Mouse (Mus musculus) limb, embryonic 14.5 days (tissue): ENCODE results near the gene Icosl. TPM values are rescaled to one million over a fixed set of nuclear protein-coding genes. Genes with fewer than 3 reads are reported as not detected.

Source experiments
- ATAC-seq: fragments of 200-750 bp; cut with Nextera tagmentation; 2 replicates; pipeline ENCODE4 v1.8.0; 2017; ENCODE audit warnings: low read depth, moderate number of reproducible peaks, moderate TSS enrichment; ENCODE audit not compliant: low FRiP score
- DNase-seq: peaks from one replicate; pipeline ENCODE4 v3.0.0-alpha.2; 2015; ENCODE audit warnings: low spot score
- H3K27ac ChIP-seq: fragments of 300-500 bp; sonication (generic); replicated peaks from 2 replicates; pipeline ENCODE4 v1.5.1; 2014; ENCODE audit warnings: low read depth, mild to moderate bottlenecking, low read length, moderate library complexity, mixed read lengths
- H3K27me3 ChIP-seq: fragments of 300-500 bp; sonication (generic); 2 replicates; pipeline ENCODE4 v1.6.1; 2014; ENCODE audit warnings: low read length, mixed read lengths; ENCODE audit not compliant: control insufficient read depth, insufficient read depth
- H3K36me3 ChIP-seq: fragments of 300-500 bp; sonication (generic); 2 replicates; pipeline ENCODE4 v1.6.1; 2014; ENCODE audit warnings: mild to moderate bottlenecking, low read length, moderate library complexity, mixed read lengths; ENCODE audit not compliant: control insufficient read depth, insufficient read depth
- H3K4me1 ChIP-seq: fragments of 300-500 bp; sonication (generic); 2 replicates; pipeline ENCODE4 v1.6.1; 2014; ENCODE audit warnings: antibody characterized with exemption, low read length, mixed read lengths; ENCODE audit not compliant: control insufficient read depth, insufficient read depth
- H3K4me2 ChIP-seq: fragments of 300-500 bp; sonication (generic); replicated peaks from 2 replicates; pipeline ENCODE4 v1.6.1; 2014; ENCODE audit warnings: low read depth, mild to moderate bottlenecking, low read length, moderate library complexity; ENCODE audit not compliant: severe bottlenecking
- H3K4me3 ChIP-seq: fragments of 300-500 bp; sonication (generic); replicated peaks from 2 replicates; pipeline ENCODE4 v1.5.1; 2014; ENCODE audit warnings: low read length
- H3K9ac ChIP-seq: fragments of 300-500 bp; sonication (generic); 2 replicates; pipeline ENCODE4 v1.6.1; 2014; ENCODE audit warnings: mild to moderate bottlenecking, low read depth, low read length, moderate library complexity; ENCODE audit not compliant: severe bottlenecking
- H3K9me3 ChIP-seq: fragments of 300-500 bp; sonication (generic); 2 replicates; pipeline ENCODE4 v1.6.1; 2016; ENCODE audit warnings: low read length; ENCODE audit not compliant: control insufficient read depth
- POLR2A ChIP-seq: fragments of 200-500 bp; IDR thresholded peaks from 2 replicates; pipeline ENCODE4 v1.8.0; 2012; ENCODE audit warnings: inconsistent platforms, mild to moderate bottlenecking, moderate library complexity, borderline replicate concordance; ENCODE audit not compliant: insufficient read depth, insufficient read length; ENCODE audit errors: extremely low read depth
- WGBS: fragments of 180-500 bp; shearing (Covaris S2); extraction: QIAGEN DNeasy Blood & Tissue Kit; methylation state at CpG from one replicate; pipeline ENCODE4 v1.1.7; 2014; 5-methylcytosine and 5-hydroxymethylcytosine counted together
- polyA plus RNA-seq, 2 experiments: library from polyadenylated mRNA; depleted of rRNA in 1 of 2; stranded (reverse) in 1 of 2; unstranded in 1 of 2; fragments of >200 nt; fragmentation: Nextera tagmentation in 1 of 2; extraction: Ambion mirVana in 1 of 2; gene quantifications; 2 replicates each; pipeline versions ENCODE4 v1.2.1 to v1.2.3; 2012 to 2014

Gene Icosl
- polyA plus RNA-seq, 2 experiments = 5.6 to 8.7 TPM

- 60% methylated on average over 2 of the region's 2 CpGs for WGBS
- Histone ChIP-seq H3K9me3 (no peaks in the 10 kb centered on the region), H3K4me3 (no peak overlapping the region), H3K27me3 (no peaks in the 10 kb centered on the region), H3K4me2 (no peak overlapping the region), H3K9ac (no peak overlapping the region), H3K36me3 (no peaks in the 10 kb centered on the region), H3K27ac (no peak overlapping the region), H3K4me1 (no peaks in the 10 kb centered on the region)
- TF ChIP-seq POLR2A = no peak
- DNase-seq = no peak
- ATAC-seq = no peak
Observed at GRCm38 (mm10) chr10:78031987-78032386, 37.1 kb upstream of the Icosl start.

GRCm38 (mm10) chr10:78037139-78037538, 32.0 kb upstream of the Icosl start:
- H3K27ac ChIP-seq = no peak overlapping the region
- no peaks in the 10 kb centered on the region for H3K9me3 ChIP-seq
- no peaks in the 10 kb centered on the region for H3K27me3 ChIP-seq
- no peak for TF ChIP-seq POLR2A
- peaks cover 1% of the 10 kb centered on the region; the same call in 1 of the 2 replicates for H3K4me1 ChIP-seq
- ATAC-seq = no peak
- no peak overlapping the region for H3K4me3 ChIP-seq
- 86% methylated on average over 4 of the region's 4 CpGs for WGBS
- no peak for DNase-seq
- no peak overlapping the region for H3K9ac ChIP-seq
- H3K4me2 ChIP-seq = no peak overlapping the region
- no peaks in the 10 kb centered on the region for H3K36me3 ChIP-seq

- no peak for TF ChIP-seq POLR2A
- H3K27me3 ChIP-seq = no peaks in the 10 kb centered on the region
- no peak within 1 kb of the TSS for H3K4me2 ChIP-seq
- no peak within 1 kb of the TSS for H3K4me3 ChIP-seq
- H3K9ac ChIP-seq = no peak within 1 kb of the TSS
- ATAC-seq (no peak), DNase-seq (no peak)
- H3K4me1 ChIP-seq = peaks cover 6% of the 10 kb centered on the region; the same call in 1 of the 2 replicates
- H3K36me3 ChIP-seq = no peaks in the 10 kb centered on the region
- no peak within 1 kb of the TSS for H3K27ac ChIP-seq
- WGBS = 90% methylated on average over 5 of the region's 5 CpGs
- H3K9me3 ChIP-seq = no peaks in the 10 kb centered on the region
Observed at GRCm38 (mm10) chr10:78041647-78042046, 27.5 kb upstream of the Icosl start, which contains the start of gene Dnmt3l. Gene Dnmt3l (plus strand): TSS chr10:78041947.

- Histone ChIP-seq H3K9me3 (no peaks in the 10 kb centered on the region), H3K4me3 (no peak overlapping the region), H3K27ac (no peak overlapping the region), H3K27me3 (no peaks in the 10 kb centered on the region), H3K36me3 (no peaks in the 10 kb centered on the region), H3K9ac (no peak overlapping the region), H3K4me1 (peaks cover 6% of the 10 kb centered on the region; the same call in 1 of the 2 replicates), H3K4me2 (no peak overlapping the region)
- ATAC-seq (no peak), DNase-seq (no peak)
- no peak for TF ChIP-seq POLR2A
- 37% methylated on average over 7 of the region's 7 CpGs for WGBS
Observed at GRCm38 (mm10) chr10:78042096-78042495, 27.0 kb upstream of the Icosl start.

DNA sequence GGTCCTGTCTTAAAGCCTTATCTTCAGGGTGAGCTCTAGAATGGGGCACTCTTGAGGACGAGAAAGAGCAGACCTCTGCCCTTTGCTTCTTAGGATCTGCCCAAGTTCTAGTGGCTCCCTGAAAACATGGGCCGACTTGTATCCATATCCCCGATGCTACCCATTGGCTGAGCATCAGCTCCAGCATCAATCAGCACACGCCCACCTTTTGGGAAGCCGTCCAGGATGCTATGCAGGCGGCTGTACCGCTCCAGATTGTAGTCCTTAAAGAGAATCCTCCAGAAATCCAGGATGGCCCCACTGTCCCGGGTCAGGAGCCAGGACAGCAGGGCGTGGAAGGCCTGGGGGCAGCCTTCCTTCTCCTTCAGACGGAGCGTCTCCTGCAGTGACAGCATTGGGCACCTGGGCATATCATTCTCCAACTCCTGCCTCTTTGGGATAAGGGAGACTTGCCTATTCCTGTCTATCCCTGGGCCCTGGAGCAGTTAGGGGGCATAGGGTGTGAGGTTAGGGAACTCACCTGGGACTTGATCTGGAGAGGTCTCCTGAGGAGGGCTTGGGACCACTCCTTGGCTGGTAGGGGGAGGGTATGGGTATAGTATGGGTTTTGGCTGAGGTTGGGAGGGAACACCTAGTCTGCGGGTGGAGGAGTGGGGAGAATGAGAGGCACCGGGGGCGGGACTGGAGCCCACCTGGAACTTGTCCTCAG, 26.3 kb upstream of the Icosl start:
- H3K9ac ChIP-seq = no peak overlapping the region
- no peaks in the 10 kb centered on the region for H3K36me3 ChIP-seq
- DNase-seq (no peak), ATAC-seq (no peak)
- peak overlapping the region; percentile 13; the same call in 1 of the 2 replicates for H3K4me3 ChIP-seq
- WGBS = 56% methylated on average over 14 of the region's 14 CpGs
- H3K4me1 ChIP-seq = peaks cover 6% of the 10 kb centered on the region; the same call in 1 of the 2 replicates
- no peak for TF ChIP-seq POLR2A
- H3K9me3 ChIP-seq = no peaks in the 10 kb centered on the region
- no peak overlapping the region for H3K27ac ChIP-seq
- peak overlapping the region; percentile 40 for H3K4me2 ChIP-seq
- no peaks in the 10 kb centered on the region for H3K27me3 ChIP-seq
